Mouse (Mus musculus): Measurements from ENCODE around the gene B4galnt2.

GRCm38 (mm10) chr11:95939828-95940507 is 25.3 kb upstream of the B4galnt2 start:
- TF ChIP-seq CTCF (IDR thresholded peaks at IDR 0.05; ENCODE audit: extremely low read depth, insufficient read depth, low read length) (no peak), POLR2A (IDR thresholded peaks at IDR 0.05; ENCODE audit: extremely low read depth, insufficient read depth, low read length) (no peak)

Measured in cortical plate, adult 2 months (tissue).